Comparison of ENCODE assay signal across 9 mouse cellular contexts in genomic region chr2:38616072-38616471, GRCm38 (mm10). TPM values are rescaled to one million over a fixed set of nuclear protein-coding genes. Genes with fewer than 3 reads are reported as not detected.
DNase-seq lines count a peak whose midpoint lies in the region; ATAC-seq and TF ChIP-seq lines count a peak whose summit lies in the region.
"Had no signal": no experiment of that assay in that cellular context is flagged by ENCODE, and none has a peak within 500 bp of the region (broad histone marks: within the 10 kb centered on the region; RNA-seq: fewer than 3 reads in every experiment).

No protein-coding gene starts in this region.

- in situ Hi-C loops in Patski (cut with MboI; ENCODE audit: low pct_unique_long_range_greater_than_20kb), result no loop called here

- no peak overlapping the region for H3K4me2 ChIP-seq in midbrain, embryonic 13.5 days (replicated peaks)
- H3K4me2 ChIP-seq in midbrain, embryonic 16.5 days (ENCODE audit: low read length), result no peak overlapping the region
- no peak overlapping the region for H3K4me2 ChIP-seq in midbrain, postnatal 0 days (ENCODE audit: low read depth, low read length, poor library complexity, severe bottlenecking)

- no peak overlapping the region for H3K4me3 ChIP-seq in midbrain, embryonic 13.5 days (replicated peaks)
- H3K4me3 ChIP-seq in midbrain, embryonic 16.5 days (ENCODE audit: low read depth, low read length), result no peak overlapping the region
- H3K4me3 ChIP-seq in midbrain, postnatal 0 days (ENCODE audit: low read depth, low read length), result no peak overlapping the region
- H3K4me3 ChIP-seq: myocyte had no signal

- DNase-seq in frontal cortex, postnatal 25 days (ENCODE audit: low spot score in 2 of 2), result no peak
- DNase-seq in Patski (ENCODE audit: low read depth, low spot score), result no peak
- peak; percentile 38 for DNase-seq in heart, postnatal 4 days
- peak; percentile 40 for DNase-seq in midbrain, postnatal 0 days (ENCODE audit: low spot score)
- no peak for DNase-seq in right cerebral cortex, adult 18-20 months

- peak; percentile 66 for TF ChIP-seq CTCF in Patski (IDR thresholded peaks at IDR 0.05)
- TF ChIP-seq CTCF in midbrain, postnatal 0 days (IDR thresholded peaks at IDR 0.05), result peak; percentile 68

- 55% methylated on average over 4 of the region's 4 CpGs for WGBS in midbrain, embryonic 13.5 days
- WGBS in midbrain, embryonic 16.5 days, result 44% methylated on average over 4 of the region's 4 CpGs
- WGBS in midbrain, postnatal 0 days, result 50% methylated on average over 4 of the region's 4 CpGs

- no peaks in the 10 kb centered on the region for H3K27me3 ChIP-seq in midbrain, embryonic 13.5 days
- H3K27me3 ChIP-seq in midbrain, embryonic 16.5 days (ENCODE audit: control insufficient read depth, insufficient read depth, low read depth, low read length), result no peaks in the 10 kb centered on the region
- no peaks in the 10 kb centered on the region for H3K27me3 ChIP-seq in Patski
- no peaks in the 10 kb centered on the region for H3K27me3 ChIP-seq in midbrain, postnatal 0 days (ENCODE audit: insufficient read depth, low read length)

- peak; percentile 50 for ATAC-seq in frontal cortex, adult (ENCODE audit: low TSS enrichment)
- no peak for ATAC-seq in midbrain, embryonic 13.5 days
- no peak for ATAC-seq in midbrain, embryonic 16.5 days
- peak; percentile 26 for ATAC-seq in Patski
- ATAC-seq in midbrain, postnatal 0 days (ENCODE audit: low FRiP score), result no peak

- POLR2A ChIA-PET in Patski (lab: Charles Lee), result no interaction called here

- CTCF ChIA-PET in Patski (lab: Charles Lee), result interaction anchor here (1.8 to 2.1 kb wide), 2 partner anchors 14 to 16 kb away, joined by 5 to 7 read pairs; no protein-coding TSS in a partner anchor

- peak overlapping the region; percentile 82 for H3K27ac ChIP-seq in midbrain, embryonic 13.5 days
- H3K27ac ChIP-seq in midbrain, embryonic 16.5 days (ENCODE audit: low read length), result no peak overlapping the region
- H3K27ac ChIP-seq in midbrain, postnatal 0 days (ENCODE audit: low read depth, low read length), result no peak overlapping the region

- no peaks in the 10 kb centered on the region for H3K9me3 ChIP-seq in midbrain, embryonic 13.5 days
- no peaks in the 10 kb centered on the region for H3K9me3 ChIP-seq in midbrain, embryonic 16.5 days (replicated peaks; ENCODE audit: control insufficient read depth, low read length, poor library complexity, severe bottlenecking)
- H3K9me3 ChIP-seq in midbrain, postnatal 0 days (ENCODE audit: low read length), result no peaks in the 10 kb centered on the region

- H3K36me3 ChIP-seq in midbrain, embryonic 13.5 days, result peaks cover 17% of the 10 kb centered on the region
- no peaks in the 10 kb centered on the region for H3K36me3 ChIP-seq in midbrain, embryonic 16.5 days (ENCODE audit: control insufficient read depth, insufficient read depth, low read length)
- H3K36me3 ChIP-seq in midbrain, postnatal 0 days (ENCODE audit: insufficient read depth, low read length), result no peaks in the 10 kb centered on the region; the same call in 1 of the 2 replicates

- peaks cover 63% of the 10 kb centered on the region for H3K4me1 ChIP-seq in midbrain, embryonic 13.5 days (replicated peaks)
- H3K4me1 ChIP-seq in midbrain, embryonic 16.5 days (ENCODE audit: control insufficient read depth, insufficient read depth, low read length), result peaks cover 24% of the 10 kb centered on the region
- H3K4me1 ChIP-seq in midbrain, postnatal 0 days (ENCODE audit: insufficient read depth, low read length), result peaks cover 10% of the 10 kb centered on the region; the same call in 1 of the 2 replicates

- no peak overlapping the region for H3K9ac ChIP-seq in midbrain, embryonic 13.5 days (replicated peaks)
- H3K9ac ChIP-seq in midbrain, embryonic 16.5 days (ENCODE audit: low read depth, low read length), result no peak overlapping the region
- no peak overlapping the region for H3K9ac ChIP-seq in midbrain, postnatal 0 days (replicated peaks; ENCODE audit: low read length, poor library complexity, severe bottlenecking)

RNA-seq across cellular contexts. Expression of gene Psmb7, which starts 27.8 kb away (rescaled TPM):
- polyA plus RNA-seq in midbrain, embryonic 13.5 days (2015; fragmentation: Nextera tagmentation; extraction: Ambion mirVana), result 310 and 330 TPM in 2 replicates
- 260 and 275 TPM in 2 replicates for polyA plus RNA-seq in midbrain, embryonic 16.5 days (2015; fragmentation: Nextera tagmentation; extraction: Ambion mirVana)
- 269 TPM for polyA plus RNA-seq in Patski (2021)
- 100 to 1,000 TPM; 252 to 254 TPM for total RNA-seq in heart, postnatal 4 days (2021)
- total RNA-seq in midbrain, postnatal 0 days (2014; rRNA removed), result 218 and 239 TPM in 2 replicates
- polyA plus RNA-seq in midbrain, postnatal 0 days (2015; fragmentation: Nextera tagmentation; extraction: Ambion mirVana), result 282 and 287 TPM in 2 replicates

Comparison
In these comparisons a context has a peak if more than half of its experiments do, and no peak if none do; other contexts are left out.
1. ATAC-seq: peak in frontal cortex, adult (single experiment) and Patski (single experiment); none in midbrain, embryonic 13.5 days (single experiment), midbrain, embryonic 16.5 days (single experiment) and midbrain, postnatal 0 days (single experiment).
2. DNase-seq: peak in heart, postnatal 4 days (single experiment) and midbrain, postnatal 0 days (single experiment); none in frontal cortex, postnatal 25 days (0 of 2), Patski (single experiment) and right cerebral cortex, adult 18-20 months (single experiment).